Mouse (Mus musculus) gastrocnemius, postnatal 36 days (tissue): ENCODE measurements around the gene Perp. TPM values are rescaled to one million over a fixed set of nuclear protein-coding genes. Genes with fewer than 3 reads are reported as not detected.

ENCODE experiments used
- total RNA-seq, 2 experiments: library from RNA; stranded (reverse); gene quantifications; 2 replicates each; pipeline ENCODE4 v1.2.3; 2021

Gene Perp
- total RNA-seq, 2 experiments from 2014 or later = 1.3 to 1.6 TPM

Other genes with a start within 250 kb of the Perp start
- gene Arfgef3, start 101.1 kb upstream of the Perp start, total RNA-seq = under 1 TPM; 0.39 to 0.41 TPM
- not detected for gene Gm4922, start 58.2 kb upstream of the Perp start, total RNA-seq
- 1 to 10 TPM; 1.6 to 2.4 TPM for gene Tnfaip3, start 170.6 kb downstream of the Perp start, total RNA-seq